Mouse (Mus musculus) G1E (cell line): ENCODE measurements around the gene Ptgds.

Experiments
- CTCF ChIP-seq: IDR thresholded peaks from 2 replicates; pipeline ENCODE4 v1.5.1; 2012; ENCODE audit warnings: low read depth, low read length, inconsistent platforms, mixed read lengths
- GATA1 ChIP-seq: IDR thresholded peaks from 2 replicates; pipeline ENCODE4 v1.6.1; 2012; ENCODE audit warnings: borderline replicate concordance, low read length, inconsistent platforms, mixed read lengths
- GATA2 ChIP-seq: IDR thresholded peaks from 2 replicates; pipeline ENCODE4 v1.6.1; 2012; ENCODE audit warnings: low read depth, low read length, inconsistent platforms, borderline replicate concordance
- POLR2AphosphoS5 ChIP-seq: IDR thresholded peaks from 2 replicates; pipeline ENCODE4 v1.6.1; 2012; ENCODE audit warnings: low read depth, low read length, inconsistent platforms; ENCODE audit not compliant: insufficient replicate concordance

GRCm38 (mm10) chr2:25493476-25493961 is 23.7 kb upstream of the Ptgds start, which contains the start of gene Lcn12:
- no peak for TF ChIP-seq CTCF
- no peak for TF ChIP-seq GATA2
- no peak for TF ChIP-seq POLR2AphosphoS5
- no peak for TF ChIP-seq GATA1
